Mouse (Mus musculus) retina, embryonic 14.5 days (tissue): ENCODE measurements around the gene Pecam1.

Experiments
- DNase-seq: peaks from one replicate; pipeline ENCODE4 v3.0.0-alpha.2; 2015; ENCODE audit warnings: low spot score

Pecam1 gene

GRCm38 (mm10) chr11:106692890-106693289 is 57.5 kb downstream of the Pecam1 start:
- DNase-seq, result no peak

GRCm38 (mm10) chr11:106688375-106688774 is 62.1 kb downstream of the Pecam1 start:
- no peak for DNase-seq

GRCm38 (mm10) chr11:106687293-106687692 is 63.1 kb downstream of the Pecam1 start:
- DNase-seq, result no peak

GRCm38 (mm10) chr11:106684027-106684426 is 66.4 kb downstream of the Pecam1 start:
- no peak for DNase-seq

- no peak for DNase-seq
These were observed 67.1 kb downstream of the Pecam1 start for GRCm38 (mm10) chr11:106683345-106683744.

GRCm38 (mm10) chr11:106681138-106681537 is 69.3 kb downstream of the Pecam1 start:
- no peak for DNase-seq

- DNase-seq, result no peak
These were observed 70.6 kb downstream of the Pecam1 start for GRCm38 (mm10) chr11:106679874-106680273.

- no peak for DNase-seq
These were observed 72.4 kb downstream of the Pecam1 start for GRCm38 (mm10) chr11:106677910-106678591.

GRCm38 (mm10) chr11:106677331-106677730 is 73.1 kb downstream of the Pecam1 start:
- no peak for DNase-seq

GRCm38 (mm10) chr11:106675875-106676274 is 74.6 kb downstream of the Pecam1 start:
- no peak for DNase-seq

- DNase-seq, result no peak
These were observed 75.2 kb downstream of the Pecam1 start for GRCm38 (mm10) chr11:106675201-106675726.

- peak; percentile 51 for DNase-seq
These were observed 75.7 kb downstream of the Pecam1 start for GRCm38 (mm10) chr11:106674612-106675153.

GRCm38 (mm10) chr11:106673727-106674611 is 76.5 kb downstream of the Pecam1 start:
- DNase-seq, result no peak

GRCm38 (mm10) chr11:106672919-106673505 is 77.4 kb downstream of the Pecam1 start:
- DNase-seq, result no peak

GRCm38 (mm10) chr11:106671801-106672200 is 78.6 kb downstream of the Pecam1 start:
- DNase-seq, result peak; percentile 52

- DNase-seq, result no peak
These were observed 79.4 kb downstream of the Pecam1 start for GRCm38 (mm10) chr11:106670951-106671478.

GRCm38 (mm10) chr11:106670266-106670665 is 80.2 kb downstream of the Pecam1 start:
- no peak for DNase-seq

GRCm38 (mm10) chr11:106669873-106670173 is 80.6 kb downstream of the Pecam1 start:
- DNase-seq, result no peak

GRCm38 (mm10) chr11:106669102-106669872 is 81.1 kb downstream of the Pecam1 start:
- no peak for DNase-seq

GRCm38 (mm10) chr11:106668336-106668735 is 82.1 kb downstream of the Pecam1 start:
- no peak for DNase-seq

- DNase-seq, result no peak
These were observed 82.6 kb downstream of the Pecam1 start for GRCm38 (mm10) chr11:106667855-106668254.
